Mouse (Mus musculus): ENCODE measurements around the gene Ikbip. TPM values are rescaled to one million over a fixed set of nuclear protein-coding genes. Genes with fewer than 3 reads are reported as not detected.

The Ikbip gene
- polyA plus RNA-seq, 1 experiment from 2014 or later: 12.9 TPM

DNA sequence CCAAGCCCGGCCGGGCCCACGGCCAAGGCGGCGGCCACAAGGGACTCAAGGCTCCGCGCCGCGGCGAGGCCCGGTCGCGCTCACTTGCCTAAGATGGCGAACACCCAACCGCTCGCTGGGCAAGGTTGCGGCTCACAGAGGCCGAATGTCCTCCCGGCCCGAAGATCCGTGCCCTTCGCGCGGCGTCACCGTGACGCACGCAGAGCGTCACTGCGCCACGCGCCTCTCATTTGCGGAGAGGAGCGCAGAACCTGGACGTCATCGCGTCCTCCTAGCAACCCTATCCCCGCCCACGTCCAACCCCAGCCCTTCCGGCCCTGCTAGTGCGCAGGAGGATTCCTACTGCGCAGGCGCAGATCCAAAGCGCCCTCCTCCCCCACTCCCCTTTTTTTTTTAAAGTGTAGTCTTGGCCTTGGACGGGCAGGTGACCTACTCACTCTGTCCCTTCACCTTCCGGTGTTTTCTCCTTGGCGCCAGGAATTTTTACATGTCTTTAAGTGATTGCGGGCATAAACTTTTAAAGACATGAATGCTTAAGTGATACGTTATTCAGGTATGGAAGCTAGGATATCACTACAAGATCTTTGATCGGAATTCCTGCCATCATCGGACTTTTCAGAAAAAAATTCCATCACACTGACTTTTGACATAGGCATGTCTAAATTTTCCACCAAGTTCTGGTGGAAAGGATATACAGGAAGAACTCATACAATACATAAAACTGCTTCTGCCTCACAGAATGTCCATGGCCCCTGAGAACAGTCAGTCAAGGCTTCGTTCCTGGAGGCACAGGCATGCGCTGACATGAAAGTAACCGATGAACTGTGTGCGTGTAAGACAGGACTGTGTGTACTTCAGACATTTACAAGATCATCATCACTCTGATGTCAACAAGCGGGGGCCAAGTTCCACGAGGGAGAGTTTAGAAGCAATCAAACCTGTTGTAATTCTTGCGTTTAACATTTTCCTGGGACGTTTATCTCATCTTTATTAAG is 41.4 kb downstream of the Ikbip start, which contains the start of gene Slc25a3:
Slc25a3 (minus strand) TSS at position 232 of the 995 bp plus-strand sequence.
- ATAC-seq (replicated peaks): peak; percentile 100
- H3K9me3 ChIP-seq: no peaks in the 10 kb centered on the region
- peaks cover 18% of the 10 kb centered on the region for H3K4me1 ChIP-seq
- H3K4me3 ChIP-seq: peak within 1 kb of the TSS; percentile 89
- H3K9ac ChIP-seq (replicated peaks): peak within 1 kb of the TSS; percentile 96
- 14% methylated on average over 59 of the region's 59 CpGs for WGBS
- peak within 1 kb of the TSS; percentile 90 for H3K27ac ChIP-seq (replicated peaks)
- no peaks in the 10 kb centered on the region for H3K27me3 ChIP-seq
- peak within 1 kb of the TSS; percentile 95 for H3K4me2 ChIP-seq (replicated peaks)
- H3K36me3 ChIP-seq: peaks cover 24% of the 10 kb centered on the region

DNA sequence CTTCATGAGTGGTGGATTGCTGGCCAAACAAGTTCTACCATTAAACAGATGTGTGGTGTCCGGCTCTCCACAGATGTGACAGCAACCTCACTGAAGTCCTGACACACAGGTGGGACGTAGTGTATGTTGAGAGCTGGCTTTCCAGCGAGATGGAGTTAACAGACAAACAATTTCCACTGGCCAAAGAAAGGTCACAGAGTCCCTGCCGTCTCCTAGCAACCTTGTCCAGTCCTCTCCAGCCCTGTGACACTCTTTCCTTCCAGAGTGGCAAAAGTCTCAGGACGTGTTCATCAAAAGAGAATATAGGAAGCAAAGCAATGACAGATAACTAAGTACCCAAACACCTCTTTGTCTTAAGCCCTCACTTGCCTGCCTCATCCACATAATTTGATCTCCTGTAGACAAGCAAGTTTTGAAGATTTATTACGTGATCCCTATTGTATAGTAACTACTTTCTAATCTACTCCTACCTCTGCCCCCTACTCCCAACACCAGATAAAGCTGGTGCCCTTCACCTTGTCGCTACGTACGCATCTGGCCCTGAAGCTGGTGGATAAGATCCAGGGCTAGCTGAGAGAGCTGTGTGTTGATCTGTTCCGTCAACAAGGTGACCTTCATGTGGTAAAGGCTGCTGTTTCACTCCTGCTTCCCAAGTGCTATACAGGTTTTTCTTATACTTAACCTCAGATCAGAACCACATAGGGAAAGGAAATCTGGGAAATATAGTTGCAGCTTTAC is 44.0 kb downstream of the Ikbip start:
- Histone ChIP-seq H3K4me2 (replicated peaks) (no peak overlapping the region), H3K27ac (replicated peaks) (no peak overlapping the region), H3K4me1 (peaks cover 14% of the 10 kb centered on the region), H3K27me3 (no peaks in the 10 kb centered on the region), H3K4me3 (no peak overlapping the region), H3K9me3 (no peaks in the 10 kb centered on the region), H3K9ac (replicated peaks) (no peak overlapping the region), H3K36me3 (peaks cover 3% of the 10 kb centered on the region; the same call in 1 of the 2 replicates)
- no peak for ATAC-seq (replicated peaks)
- 84% methylated on average over 10 of the region's 10 CpGs for WGBS

- no peak for ATAC-seq (replicated peaks)
- no peak overlapping the region for H3K4me3 ChIP-seq
- no peaks in the 10 kb centered on the region for H3K36me3 ChIP-seq
- 78% methylated on average over 2 of the region's 2 CpGs for WGBS
- H3K9me3 ChIP-seq: no peaks in the 10 kb centered on the region
- H3K4me2 ChIP-seq (replicated peaks): no peak overlapping the region
- no peaks in the 10 kb centered on the region for H3K27me3 ChIP-seq
- peaks cover 8% of the 10 kb centered on the region for H3K4me1 ChIP-seq
- H3K9ac ChIP-seq (replicated peaks): no peak overlapping the region
- no peak overlapping the region for H3K27ac ChIP-seq (replicated peaks)
Observed at GRCm38 (mm10) chr10:91127395-91127794, 44.7 kb downstream of the Ikbip start.

DNA sequence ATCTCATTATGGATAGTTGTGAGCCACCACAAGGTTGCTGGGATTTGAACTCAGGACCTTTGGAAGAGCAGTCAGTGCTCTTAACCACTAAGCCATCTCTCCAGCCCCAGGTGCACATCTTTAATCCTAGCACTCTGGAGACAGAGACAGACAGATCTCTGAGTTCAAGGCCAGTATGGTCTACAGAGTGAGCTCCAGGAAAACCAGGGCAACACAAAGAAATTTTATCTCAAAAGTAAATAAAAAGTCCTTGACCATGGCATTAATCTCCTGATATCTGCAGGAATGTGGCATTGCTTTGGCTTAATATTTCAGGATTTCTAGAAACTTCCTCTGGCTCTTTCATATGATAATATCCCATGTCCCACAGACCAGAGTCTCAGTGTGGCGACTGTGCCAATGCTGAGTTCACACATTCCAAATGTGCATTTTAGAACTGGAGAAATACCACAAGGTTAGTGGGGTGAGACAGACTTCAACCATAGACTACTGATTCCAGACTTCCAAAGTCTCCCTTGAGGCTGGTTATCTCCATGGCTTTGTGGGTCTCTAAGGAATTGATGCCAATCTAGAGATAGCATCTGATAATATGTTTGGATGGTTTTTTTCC is 45.9 kb downstream of the Ikbip start:
- Histone ChIP-seq H3K9me3 (no peaks in the 10 kb centered on the region), H3K4me3 (no peak overlapping the region), H3K9ac (replicated peaks) (no peak overlapping the region), H3K27ac (replicated peaks) (no peak overlapping the region), H3K4me1 (no peaks in the 10 kb centered on the region), H3K27me3 (no peaks in the 10 kb centered on the region), H3K36me3 (no peaks in the 10 kb centered on the region), H3K4me2 (replicated peaks) (no peak overlapping the region)
- WGBS: 78% methylated on average over 1 of the region's 1 CpGs
- ATAC-seq (replicated peaks): no peak

DNA sequence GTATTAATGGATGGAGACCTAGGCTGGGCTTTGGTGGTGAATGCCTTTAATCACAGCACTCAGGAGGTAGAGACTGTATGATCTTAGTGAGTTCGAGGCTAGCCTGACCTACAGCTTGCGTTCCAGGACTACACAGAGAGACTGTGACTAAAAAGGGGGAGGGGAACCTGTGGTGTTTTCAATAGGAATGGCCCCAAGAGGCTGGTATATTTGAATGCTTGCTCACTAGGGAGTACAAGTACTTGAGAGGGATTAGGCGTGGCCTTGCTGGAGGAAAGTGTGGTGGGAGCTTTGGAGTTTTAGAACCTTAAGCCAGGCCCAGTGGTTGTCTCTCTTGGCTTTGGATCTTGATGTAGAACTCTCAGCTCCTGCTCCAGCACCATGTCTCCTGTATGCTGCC is 48.1 kb downstream of the Ikbip start:
- Histone ChIP-seq H3K27me3 (no peaks in the 10 kb centered on the region), H3K4me3 (no peak overlapping the region), H3K4me2 (replicated peaks) (no peak overlapping the region), H3K27ac (replicated peaks) (no peak overlapping the region), H3K9ac (replicated peaks) (no peak overlapping the region), H3K36me3 (no peaks in the 10 kb centered on the region), H3K9me3 (no peaks in the 10 kb centered on the region), H3K4me1 (peaks cover 5% of the 10 kb centered on the region; the same call in 1 of the 2 replicates)
- WGBS: 81% methylated on average over 3 of the region's 3 CpGs
- no peak for ATAC-seq (replicated peaks)

GRCm38 (mm10) chr10:91131565-91131964 is 48.8 kb downstream of the Ikbip start:
- H3K4me3 ChIP-seq: no peak overlapping the region
- 66% methylated on average over 1 of the region's 1 CpGs for WGBS
- no peak overlapping the region for H3K9ac ChIP-seq (replicated peaks)
- no peaks in the 10 kb centered on the region for H3K9me3 ChIP-seq
- no peaks in the 10 kb centered on the region for H3K36me3 ChIP-seq
- H3K27ac ChIP-seq (replicated peaks): no peak overlapping the region
- H3K4me2 ChIP-seq (replicated peaks): no peak overlapping the region
- ATAC-seq (replicated peaks): no peak
- H3K4me1 ChIP-seq: peaks cover 5% of the 10 kb centered on the region; the same call in 1 of the 2 replicates
- H3K27me3 ChIP-seq: no peaks in the 10 kb centered on the region

- peak; percentile 68 for ATAC-seq (replicated peaks)
- Histone ChIP-seq H3K4me2 (replicated peaks) (no peak overlapping the region), H3K9me3 (no peaks in the 10 kb centered on the region), H3K4me3 (no peak overlapping the region), H3K9ac (replicated peaks) (no peak overlapping the region), H3K27me3 (no peaks in the 10 kb centered on the region), H3K36me3 (no peaks in the 10 kb centered on the region), H3K27ac (replicated peaks) (peak overlapping the region; percentile 50; the same call in 1 of the 2 replicates), H3K4me1 (peaks cover 5% of the 10 kb centered on the region; the same call in 1 of the 2 replicates)
- 35% methylated on average over 7 of the region's 7 CpGs for WGBS
Observed at GRCm38 (mm10) chr10:91135302-91135972, 52.7 kb downstream of the Ikbip start.

GRCm38 (mm10) chr10:91137400-91137799 is 54.7 kb downstream of the Ikbip start:
- Histone ChIP-seq H3K36me3 (no peaks in the 10 kb centered on the region), H3K9ac (replicated peaks) (no peak overlapping the region), H3K4me3 (no peak overlapping the region), H3K27me3 (no peaks in the 10 kb centered on the region), H3K9me3 (no peaks in the 10 kb centered on the region), H3K27ac (replicated peaks) (no peak overlapping the region), H3K4me2 (replicated peaks) (no peak overlapping the region), H3K4me1 (peaks cover 5% of the 10 kb centered on the region; the same call in 1 of the 2 replicates)
- WGBS: 80% methylated on average over 9 of the region's 9 CpGs
- ATAC-seq (replicated peaks): no peak

- Histone ChIP-seq H3K36me3 (no peaks in the 10 kb centered on the region), H3K4me1 (peaks cover 5% of the 10 kb centered on the region; the same call in 1 of the 2 replicates), H3K9me3 (no peaks in the 10 kb centered on the region), H3K9ac (replicated peaks) (no peak overlapping the region), H3K27me3 (no peaks in the 10 kb centered on the region), H3K4me3 (no peak overlapping the region), H3K27ac (replicated peaks) (no peak overlapping the region), H3K4me2 (replicated peaks) (no peak overlapping the region)
- WGBS: 85% methylated on average over 3 of the region's 3 CpGs
- ATAC-seq (replicated peaks): no peak
Observed at GRCm38 (mm10) chr10:91138317-91138716, 55.6 kb downstream of the Ikbip start.

DNA sequence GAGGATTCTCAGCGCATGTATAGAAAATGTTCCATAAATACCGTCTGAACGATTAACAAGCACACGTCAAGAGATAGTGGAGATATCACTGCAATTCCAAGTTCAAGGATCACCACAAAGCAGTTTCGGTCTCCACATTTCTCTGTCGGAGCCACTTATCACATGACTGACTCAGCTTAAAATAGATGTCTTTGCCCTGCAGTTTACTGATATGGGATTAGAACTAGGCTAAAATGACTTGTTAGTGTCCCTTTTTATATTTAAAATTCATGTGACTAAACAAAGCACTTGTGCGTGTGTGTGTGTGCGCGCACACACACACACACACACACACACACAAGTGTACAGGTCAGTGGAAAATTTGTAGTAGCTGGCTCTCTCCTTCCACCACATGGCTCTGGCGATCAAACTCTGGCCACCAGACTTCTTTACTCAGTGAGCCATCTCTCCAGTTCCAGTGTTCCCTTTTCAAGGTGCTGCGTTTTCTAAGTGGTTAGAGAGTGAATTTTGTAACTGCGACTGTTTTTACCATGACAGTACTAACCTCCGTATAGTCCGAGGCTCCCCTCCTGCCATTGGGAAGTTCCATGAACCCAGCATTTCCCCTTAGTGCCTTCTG is 56.5 kb downstream of the Ikbip start:
- Histone ChIP-seq H3K27ac (replicated peaks) (no peak overlapping the region), H3K9ac (replicated peaks) (no peak overlapping the region), H3K4me3 (no peak overlapping the region), H3K4me2 (replicated peaks) (no peak overlapping the region), H3K4me1 (peaks cover 5% of the 10 kb centered on the region; the same call in 1 of the 2 replicates), H3K27me3 (no peaks in the 10 kb centered on the region), H3K36me3 (no peaks in the 10 kb centered on the region), H3K9me3 (no peaks in the 10 kb centered on the region)
- no peak for ATAC-seq (replicated peaks)
- WGBS: 95% methylated on average over 14 of the region's 14 CpGs

- H3K27me3 ChIP-seq: no peaks in the 10 kb centered on the region
- H3K4me1 ChIP-seq: no peaks in the 10 kb centered on the region
- 40% methylated on average over 2 of the region's 2 CpGs for WGBS
- H3K9me3 ChIP-seq: no peaks in the 10 kb centered on the region
- H3K4me3 ChIP-seq: no peak overlapping the region
- peak; percentile 49 for ATAC-seq (replicated peaks)
- no peak overlapping the region for H3K9ac ChIP-seq (replicated peaks)
- no peak overlapping the region for H3K4me2 ChIP-seq (replicated peaks)
- H3K36me3 ChIP-seq: peaks cover 10% of the 10 kb centered on the region
- no peak overlapping the region for H3K27ac ChIP-seq (replicated peaks)
Observed at GRCm38 (mm10) chr10:91141564-91141963, 58.8 kb downstream of the Ikbip start.
